Mouse (Mus musculus): ENCODE measurements around the gene Olfr706. TPM values are rescaled to one million over a fixed set of nuclear protein-coding genes. Genes with fewer than 3 reads are reported as not detected.
"Not testable (repeated sequence)": the region's sequence is repeated elsewhere in the genome, so short reads cannot be mapped to it uniquely, and the experiment has no call there.

The Olfr706 gene
- total RNA-seq (2021) (not detected), polyA plus RNA-seq (2012; rRNA removed) (not detected in 2 replicates)
- long read RNA-seq: 0 reads

DNA sequence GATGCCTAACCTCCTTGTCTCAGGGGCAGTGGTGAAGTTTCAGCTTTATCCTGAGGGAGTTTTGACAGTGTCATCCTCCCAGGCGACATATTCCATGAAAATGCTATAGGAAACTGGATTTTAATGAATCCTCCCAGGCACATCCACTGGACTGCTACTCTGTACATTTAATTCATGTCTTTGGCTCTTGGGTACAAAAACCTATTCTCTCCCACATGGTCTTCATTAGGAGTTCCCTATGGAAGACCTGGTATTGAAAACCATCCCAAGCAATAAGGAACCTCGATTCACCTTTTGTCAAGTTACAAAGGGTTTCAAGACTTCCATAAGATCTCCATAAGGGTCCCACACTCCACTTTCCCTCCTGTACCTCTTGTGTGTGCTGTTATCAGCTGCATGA is at the start of gene Olfr706:
Gene Olfr706 (minus strand): TSS at position 101 of the 400 bp plus-strand sequence.
- no peak for DNase-seq

DNA sequence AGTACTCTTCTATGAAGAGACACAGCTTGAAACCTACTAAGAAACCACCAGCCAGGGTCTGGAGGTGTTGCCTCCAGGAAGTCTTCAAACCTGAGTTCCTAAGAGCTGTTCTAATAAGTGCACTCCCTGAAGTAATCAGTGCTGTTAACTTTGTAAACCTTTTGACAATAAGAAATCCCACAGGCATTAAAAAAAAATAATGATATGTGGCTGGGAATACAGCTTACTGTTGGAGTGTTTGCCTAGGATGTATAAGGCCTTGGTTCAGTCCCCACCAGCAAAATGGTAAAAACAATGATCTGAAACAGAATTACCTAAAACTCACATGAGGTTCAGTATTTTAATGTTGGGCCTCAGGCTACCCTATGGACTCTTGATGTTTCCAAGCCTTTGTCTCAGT is 44.2 kb upstream of the Olfr706 start, which contains the start of gene Olfr709-ps1:
Gene Olfr709-ps1 (minus strand): TSS at position 101 of the 400 bp plus-strand sequence.
- no peak for DNase-seq

DNA sequence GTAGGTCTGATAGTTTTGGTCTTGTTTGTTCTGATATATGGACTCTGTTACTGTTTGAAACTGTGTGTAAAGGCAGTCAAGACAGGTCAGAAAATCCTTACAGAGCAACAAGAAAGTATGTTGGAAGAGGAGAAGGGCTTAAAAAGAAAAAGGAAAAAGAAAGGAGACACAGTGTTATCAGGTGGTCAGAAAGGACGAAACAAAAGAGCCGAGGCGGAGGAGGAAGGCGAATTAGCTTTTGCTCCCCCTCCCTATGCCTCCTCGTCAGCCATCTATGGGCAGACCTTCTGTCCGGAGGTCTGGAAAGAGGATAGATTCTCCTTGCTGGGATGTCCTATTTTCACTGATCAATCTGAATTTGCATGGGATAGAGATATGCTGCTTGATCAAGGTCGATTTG is 33.0 kb upstream of the Olfr706 start:
- not testable (repeated sequence) for DNase-seq

DNA sequence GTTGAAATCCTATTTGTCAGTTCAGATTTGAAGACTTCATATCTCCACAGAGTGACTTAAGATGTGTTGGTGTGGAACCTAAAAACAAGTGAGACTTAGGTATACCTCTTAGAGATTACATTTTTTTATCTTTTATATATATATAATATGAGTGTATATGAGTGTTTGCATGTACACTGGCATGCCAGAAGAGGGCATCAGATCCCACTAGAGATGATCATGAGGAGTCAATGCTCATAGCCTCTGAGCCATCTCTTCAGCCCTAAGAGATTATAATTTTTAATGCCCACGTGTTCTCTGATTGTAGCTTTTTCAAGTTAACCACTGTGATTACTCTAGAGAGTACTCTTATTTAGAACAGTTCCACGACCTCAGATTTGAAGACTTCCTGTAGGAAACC is 19.7 kb upstream of the Olfr706 start, which contains the start of gene Olfr1532-ps1:
Gene Olfr1532-ps1 (plus strand): TSS at position 326 of the 400 bp plus-strand sequence.
- DNase-seq: no peak

DNA sequence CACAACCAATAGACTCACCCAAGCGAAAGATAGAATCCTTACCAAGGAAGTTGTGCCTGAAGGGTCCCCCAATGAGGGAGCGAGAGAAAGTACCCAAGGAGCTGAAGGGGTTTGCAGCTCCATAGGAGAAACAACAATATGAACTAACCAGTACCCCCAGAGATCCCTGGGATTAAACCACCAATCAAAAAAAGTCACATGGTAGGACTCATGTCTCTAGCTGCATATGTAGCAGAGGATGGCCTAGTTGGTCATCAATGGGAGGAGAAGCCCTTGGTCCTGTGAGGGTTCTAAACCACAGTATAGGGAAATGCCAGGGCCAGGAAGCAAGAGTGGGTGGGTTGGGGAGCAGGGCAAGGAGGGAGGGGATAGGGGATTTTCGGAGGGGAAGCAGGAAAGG is 13.2 kb upstream of the Olfr706 start, which contains the start of gene Olfr707:
Gene Olfr707 (minus strand): TSS at position 101 of the 400 bp plus-strand sequence.
- DNase-seq: not testable (repeated sequence)

- no peak for DNase-seq
Measured at GRCm38 (mm10) chr7:106876791-106877190, 11.2 kb downstream of the Olfr706 start, which contains the start of gene Olfr705. TSS of gene Olfr705 (minus strand) at chr7:106876891.

- no peak for DNase-seq
Measured at GRCm38 (mm10) chr7:106862885-106863284, 25.1 kb downstream of the Olfr706 start, which contains the start of gene Olfr704. TSS of gene Olfr704 (plus strand) at chr7:106863185.

DNA sequence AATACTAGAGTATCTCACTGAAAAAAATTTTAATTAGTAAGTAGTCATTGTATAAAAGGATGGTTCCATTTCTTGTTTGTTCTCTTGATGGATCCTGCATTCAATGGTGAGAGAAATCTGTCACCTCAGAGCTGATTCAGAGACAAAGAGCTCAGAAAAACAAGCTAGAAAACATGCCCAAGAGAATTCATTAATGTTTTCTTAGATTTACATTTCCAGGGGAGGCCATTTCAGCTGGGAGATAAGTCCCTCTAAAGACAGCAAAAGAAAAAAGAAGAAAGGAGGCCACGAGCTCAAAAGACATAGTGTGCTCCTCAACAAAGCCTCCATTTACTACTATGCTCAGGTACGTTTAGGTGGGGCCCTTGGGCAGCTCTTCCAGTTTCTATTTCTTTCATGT is 44.9 kb downstream of the Olfr706 start, which contains the start of gene Olfr703:
Gene Olfr703 (plus strand): TSS at position 301 of the 400 bp plus-strand sequence.
- DNase-seq: no peak

- DNase-seq: no peak
Measured at GRCm38 (mm10) chr7:106833793-106834192, 54.2 kb downstream of the Olfr706 start, which contains the start of gene Olfr702. TSS of gene Olfr702 (minus strand) at chr7:106833893.

Other genes with a start within 250 kb of the Olfr706 start
- not detected for gene Olfr693, start 207.6 kb downstream of the Olfr706 start, total RNA-seq (2021)
- gene Olfr693, start 207.6 kb downstream of the Olfr706 start, polyA plus RNA-seq (2012; rRNA removed): not detected in 2 replicates
- not detected for gene Olfr694, start 196.3 kb downstream of the Olfr706 start, total RNA-seq (2021)
- gene Olfr694, start 196.3 kb downstream of the Olfr706 start, polyA plus RNA-seq (2012; rRNA removed): not detected in 2 replicates
- not detected for gene Olfr695, start 171.8 kb downstream of the Olfr706 start, total RNA-seq (2021)
- not detected in 2 replicates for gene Olfr695, start 171.8 kb downstream of the Olfr706 start, polyA plus RNA-seq (2012; rRNA removed)
- gene Olfr697, start 145.7 kb downstream of the Olfr706 start, total RNA-seq (2021): not detected
- not detected in 2 replicates for gene Olfr697, start 145.7 kb downstream of the Olfr706 start, polyA plus RNA-seq (2012; rRNA removed)
- not detected for gene Olfr698, start 132.8 kb downstream of the Olfr706 start, total RNA-seq (2021)
- gene Olfr698, start 132.8 kb downstream of the Olfr706 start, polyA plus RNA-seq (2012; rRNA removed): not detected in 2 replicates
- gene Olfr699, start 95.0 kb downstream of the Olfr706 start, total RNA-seq (2021): not detected
- gene Olfr699, start 95.0 kb downstream of the Olfr706 start, polyA plus RNA-seq (2012; rRNA removed): not detected in 2 replicates
- not detected for gene Olfr700, start 79.3 kb downstream of the Olfr706 start, total RNA-seq (2021)
- gene Olfr700, start 79.3 kb downstream of the Olfr706 start, polyA plus RNA-seq (2012; rRNA removed): not detected in 2 replicates
- gene Olfr701, start 74.0 kb downstream of the Olfr706 start, total RNA-seq (2021): not detected
- not detected in 2 replicates for gene Olfr701, start 74.0 kb downstream of the Olfr706 start, polyA plus RNA-seq (2012; rRNA removed)
- not detected for gene Olfr702, start 54.3 kb downstream of the Olfr706 start, total RNA-seq (2021)
- not detected in 2 replicates for gene Olfr702, start 54.3 kb downstream of the Olfr706 start, polyA plus RNA-seq (2012; rRNA removed)
- not detected for gene Olfr703, start 44.8 kb downstream of the Olfr706 start, total RNA-seq (2021)
- gene Olfr703, start 44.8 kb downstream of the Olfr706 start, polyA plus RNA-seq (2012; rRNA removed): not detected in 2 replicates
- not detected for gene Olfr704, start 25.0 kb downstream of the Olfr706 start, total RNA-seq (2021)
- not detected in 2 replicates for gene Olfr704, start 25.0 kb downstream of the Olfr706 start, polyA plus RNA-seq (2012; rRNA removed)
- not detected for gene Olfr705, start 11.3 kb downstream of the Olfr706 start, total RNA-seq (2021)
- gene Olfr705, start 11.3 kb downstream of the Olfr706 start, polyA plus RNA-seq (2012; rRNA removed): not detected in 2 replicates
- not detected for gene Olfr707, start 13.1 kb upstream of the Olfr706 start, total RNA-seq (2021)
- not detected in 2 replicates for gene Olfr707, start 13.1 kb upstream of the Olfr706 start, polyA plus RNA-seq (2012; rRNA removed)
- gene Olfr1532-ps1, start 19.8 kb upstream of the Olfr706 start, total RNA-seq (2021): not detected
- gene Olfr1532-ps1, start 19.8 kb upstream of the Olfr706 start, polyA plus RNA-seq (2012; rRNA removed): not detected in 2 replicates
- gene Olfr709-ps1, start 44.1 kb upstream of the Olfr706 start, total RNA-seq (2021): under 1 TPM; 0.07 to 0.09 TPM
- gene Olfr709-ps1, start 44.1 kb upstream of the Olfr706 start, polyA plus RNA-seq (2012; rRNA removed): not detected in 2 replicates
- gene Olfr710, start 60.1 kb upstream of the Olfr706 start, total RNA-seq (2021): not detected
- gene Olfr710, start 60.1 kb upstream of the Olfr706 start, polyA plus RNA-seq (2012; rRNA removed): not detected in 2 replicates
- not detected for gene Olfr6, start 75.8 kb upstream of the Olfr706 start, total RNA-seq (2021)
- gene Olfr6, start 75.8 kb upstream of the Olfr706 start, polyA plus RNA-seq (2012; rRNA removed): not detected in 2 replicates
- not detected for gene Olfr711, start 87.3 kb upstream of the Olfr706 start, total RNA-seq (2021)
- gene Olfr711, start 87.3 kb upstream of the Olfr706 start, polyA plus RNA-seq (2012; rRNA removed): not detected in 2 replicates
- gene Olfr2, start 117.9 kb upstream of the Olfr706 start, total RNA-seq (2021): not detected
- gene Olfr2, start 117.9 kb upstream of the Olfr706 start, polyA plus RNA-seq (2012; rRNA removed): not detected in 2 replicates
- gene Olfr713, start 143.0 kb upstream of the Olfr706 start, total RNA-seq (2021): not detected
- gene Olfr713, start 143.0 kb upstream of the Olfr706 start, polyA plus RNA-seq (2012; rRNA removed): not detected in 2 replicates
- not detected for gene Olfr714, start 182.8 kb upstream of the Olfr706 start, total RNA-seq (2021)
- gene Olfr714, start 182.8 kb upstream of the Olfr706 start, polyA plus RNA-seq (2012; rRNA removed): not detected in 2 replicates
- gene Olfr17, start 205.1 kb upstream of the Olfr706 start, total RNA-seq (2021): not detected
- gene Olfr17, start 205.1 kb upstream of the Olfr706 start, polyA plus RNA-seq (2012; rRNA removed): not detected in 2 replicates
- not detected for gene Olfr715b, start 222.2 kb upstream of the Olfr706 start, total RNA-seq (2021)
- not detected in 2 replicates for gene Olfr715b, start 222.2 kb upstream of the Olfr706 start, polyA plus RNA-seq (2012; rRNA removed)
- not detected for gene Olfr715, start 242.9 kb upstream of the Olfr706 start, total RNA-seq (2021)
- not detected in 2 replicates for gene Olfr715, start 242.9 kb upstream of the Olfr706 start, polyA plus RNA-seq (2012; rRNA removed)